Mouse (Mus musculus) hindbrain, postnatal 0 days (tissue): ENCODE results near the gene Ctu2. TPM values are rescaled to one million over a fixed set of nuclear protein-coding genes. Genes with fewer than 3 reads are reported as not detected.

Source experiments
- ATAC-seq: fragments of 200-750 bp; cut with Nextera tagmentation; 2 replicates; pipeline ENCODE4 v1.8.0; 2017; ENCODE audit warnings: mild to moderate bottlenecking, moderate TSS enrichment, moderate library complexity
- DNase-seq: peaks from one replicate; pipeline ENCODE4 v3.0.0-alpha.2; 2015; ENCODE audit warnings: low spot score
- H3K27ac ChIP-seq: fragments of 300-500 bp; sonication (generic); 2 replicates; pipeline ENCODE4 v1.5.1; 2014; ENCODE audit warnings: mild to moderate bottlenecking
- H3K27me3 ChIP-seq: fragments of 300-500 bp; sonication (generic); 2 replicates; pipeline ENCODE4 v1.6.1; 2014; ENCODE audit warnings: low read length, mixed read lengths; ENCODE audit not compliant: insufficient read depth
- H3K36me3 ChIP-seq: fragments of 300-500 bp; sonication (generic); 2 replicates; pipeline ENCODE4 v1.6.1; 2014; ENCODE audit warnings: low read length, mixed read lengths; ENCODE audit not compliant: insufficient read depth
- H3K4me1 ChIP-seq: fragments of 300-500 bp; sonication (generic); 2 replicates; pipeline ENCODE4 v1.6.1; 2014; ENCODE audit warnings: antibody characterized with exemption, low read length, mixed read lengths; ENCODE audit not compliant: insufficient read depth
- H3K4me2 ChIP-seq: fragments of 300-500 bp; sonication (generic); 2 replicates; pipeline ENCODE4 v1.6.1; 2014; ENCODE audit warnings: low read depth, mild to moderate bottlenecking, low read length, moderate library complexity, mixed read lengths
- H3K4me3 ChIP-seq: fragments of 300-500 bp; sonication (generic); 2 replicates; pipeline ENCODE4 v1.5.1; 2014; ENCODE audit warnings: low read length
- H3K9ac ChIP-seq: fragments of 300-500 bp; sonication (generic); replicated peaks from 2 replicates; pipeline ENCODE4 v1.6.1; 2014; ENCODE audit warnings: mild to moderate bottlenecking, low read length, moderate library complexity, mixed read lengths
- H3K9me3 ChIP-seq: fragments of 300-500 bp; sonication (generic); 2 replicates; pipeline ENCODE4 v1.6.1; 2016; ENCODE audit warnings: low read length, mixed read lengths
- CTCF ChIP-seq: IDR thresholded peaks from 2 replicates; pipeline ENCODE4 v1.5.1; 2016; ENCODE audit warnings: antibody characterized with exemption, control low read depth, low read depth
- WGBS: fragments of 180-500 bp; shearing (Covaris S2); extraction: QIAGEN DNeasy Blood & Tissue Kit; methylation state at CpG from one replicate; pipeline ENCODE4 v1.1.7; 2014; 5-methylcytosine and 5-hydroxymethylcytosine counted together
- polyA plus RNA-seq: library from polyadenylated mRNA; unstranded; fragments of >200 nt; fragmentation: Nextera tagmentation; extraction: Ambion mirVana; gene quantifications from 2 replicates; pipeline ENCODE4 v1.2.1, GENCODE M21; 2015
- total RNA-seq: library from RNA; depleted of rRNA; stranded (reverse); fragments of >200 nt; gene quantifications from 2 replicates; pipeline ENCODE4 v1.2.3, GENCODE M21; 2014

Gene Ctu2
- total and polyA plus RNA-seq, 2 experiments from 2014 or later, result 49.8 to 85.4 TPM

GRCm38 (mm10) chr8:122497016-122497734, 21.2 kb downstream of the Ctu2 start:
- H3K27ac ChIP-seq, result no peak overlapping the region
- no peaks in the 10 kb centered on the region for H3K4me1 ChIP-seq
- DNase-seq (no peak), ATAC-seq (no peak)
- 80% methylated on average over 12 of the region's 12 CpGs for WGBS
- no peak for TF ChIP-seq CTCF
- no peak overlapping the region for H3K9ac ChIP-seq
- no peak overlapping the region for H3K4me2 ChIP-seq
- H3K9me3 ChIP-seq, result no peaks in the 10 kb centered on the region
- H3K36me3 ChIP-seq, result no peaks in the 10 kb centered on the region
- H3K4me3 ChIP-seq, result no peak overlapping the region
- no peaks in the 10 kb centered on the region for H3K27me3 ChIP-seq

- H3K4me2 ChIP-seq, result no peak overlapping the region
- DNase-seq (no peak), ATAC-seq (no peak)
- H3K9ac ChIP-seq, result no peak overlapping the region
- H3K4me3 ChIP-seq, result no peak overlapping the region
- WGBS, result 67% methylated on average over 17 of the region's 17 CpGs
- no peaks in the 10 kb centered on the region for H3K4me1 ChIP-seq
- no peaks in the 10 kb centered on the region for H3K9me3 ChIP-seq
- no peak overlapping the region for H3K27ac ChIP-seq
- H3K36me3 ChIP-seq, result no peaks in the 10 kb centered on the region
- peak; percentile 46 for TF ChIP-seq CTCF
- H3K27me3 ChIP-seq, result no peaks in the 10 kb centered on the region
Observed at GRCm38 (mm10) chr8:122497912-122498311, 22.0 kb downstream of the Ctu2 start.

GRCm38 (mm10) chr8:122500856-122501255, 24.9 kb downstream of the Ctu2 start:
- H3K4me2 ChIP-seq, result no peak overlapping the region
- 35% methylated on average over 10 of the region's 10 CpGs for WGBS
- H3K4me1 ChIP-seq, result no peaks in the 10 kb centered on the region
- H3K36me3 ChIP-seq, result no peaks in the 10 kb centered on the region
- no peak overlapping the region for H3K27ac ChIP-seq
- TF ChIP-seq CTCF, result peak; percentile 94
- no peaks in the 10 kb centered on the region for H3K27me3 ChIP-seq
- DNase-seq (peak; percentile 89), ATAC-seq (peak; percentile 34; the same call in 1 of the 2 replicates)
- no peak overlapping the region for H3K9ac ChIP-seq
- H3K9me3 ChIP-seq, result no peaks in the 10 kb centered on the region
- no peak overlapping the region for H3K4me3 ChIP-seq

GRCm38 (mm10) chr8:122511552-122511951, 35.6 kb downstream of the Ctu2 start:
- H3K4me2 ChIP-seq, result no peak overlapping the region
- H3K27ac ChIP-seq, result no peak overlapping the region
- H3K4me3 ChIP-seq, result no peak overlapping the region
- H3K27me3 ChIP-seq, result no peaks in the 10 kb centered on the region
- H3K4me1 ChIP-seq, result no peaks in the 10 kb centered on the region
- no peak for TF ChIP-seq CTCF
- H3K9ac ChIP-seq, result no peak overlapping the region
- no peaks in the 10 kb centered on the region for H3K9me3 ChIP-seq
- ATAC-seq (no peak), DNase-seq (no peak)
- 66% methylated on average over 16 of the region's 16 CpGs for WGBS
- no peaks in the 10 kb centered on the region for H3K36me3 ChIP-seq

DNA sequence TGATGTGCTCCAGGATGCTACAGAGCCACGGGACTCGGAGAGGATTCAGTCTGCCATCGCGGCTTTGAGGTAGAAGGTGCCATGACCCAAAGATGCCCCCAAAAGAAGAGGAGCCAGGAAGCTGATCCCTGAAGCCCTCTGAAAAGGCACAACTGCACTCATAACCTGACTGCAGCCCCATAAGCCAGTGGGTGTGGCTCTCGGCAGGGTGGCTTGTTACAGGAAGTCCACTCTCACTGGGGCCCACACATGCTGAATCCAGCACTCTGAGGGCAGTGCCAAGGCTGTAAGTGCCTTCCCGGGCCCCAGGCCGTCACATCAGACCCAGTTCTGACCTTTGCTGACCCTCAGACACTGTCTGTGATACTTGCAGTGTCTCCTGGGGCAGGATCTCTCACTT, 36.4 kb downstream of the Ctu2 start:
- no peak overlapping the region for H3K4me3 ChIP-seq
- no peak overlapping the region for H3K27ac ChIP-seq
- H3K9ac ChIP-seq, result no peak overlapping the region
- DNase-seq (no peak), ATAC-seq (no peak)
- H3K4me2 ChIP-seq, result no peak overlapping the region
- H3K36me3 ChIP-seq, result no peaks in the 10 kb centered on the region
- WGBS, result 77% methylated on average over 7 of the region's 7 CpGs
- H3K9me3 ChIP-seq, result no peaks in the 10 kb centered on the region
- no peak for TF ChIP-seq CTCF
- no peaks in the 10 kb centered on the region for H3K4me1 ChIP-seq
- no peaks in the 10 kb centered on the region for H3K27me3 ChIP-seq

DNA sequence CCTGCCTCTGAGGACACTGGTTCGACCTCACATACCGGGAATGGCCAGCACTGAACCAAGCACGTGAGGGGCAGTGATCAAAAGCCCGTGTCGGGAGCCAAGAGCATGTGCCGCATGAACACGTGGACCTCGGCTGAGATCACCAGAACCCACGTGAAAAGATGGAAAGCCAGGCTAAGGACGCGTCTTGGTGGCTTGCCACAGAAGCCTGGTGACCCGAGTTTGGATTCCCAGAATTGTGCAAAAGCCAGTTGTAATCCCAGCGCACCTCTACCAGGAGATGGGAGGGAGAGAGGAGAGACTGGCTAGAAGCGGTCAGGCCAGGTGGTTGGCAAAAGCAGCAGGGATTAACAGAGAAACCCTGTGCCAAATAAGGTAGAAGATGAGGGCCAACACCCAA, 39.8 kb downstream of the Ctu2 start:
- Histone ChIP-seq H3K36me3 (no peaks in the 10 kb centered on the region), H3K4me2 (no peak overlapping the region), H3K4me1 (no peaks in the 10 kb centered on the region), H3K9ac (no peak overlapping the region), H3K27ac (no peak overlapping the region), H3K4me3 (no peak overlapping the region), H3K27me3 (no peaks in the 10 kb centered on the region), H3K9me3 (no peaks in the 10 kb centered on the region)
- no peak for ATAC-seq
- no peak for DNase-seq
- TF ChIP-seq CTCF, result no peak
- WGBS, result 91% methylated on average over 14 of the region's 14 CpGs

- no peak for ATAC-seq
- Histone ChIP-seq H3K27me3 (no peaks in the 10 kb centered on the region), H3K4me3 (no peak overlapping the region), H3K27ac (peak overlapping the region; percentile 41; the same call in 1 of the 2 replicates), H3K4me1 (no peaks in the 10 kb centered on the region), H3K36me3 (no peaks in the 10 kb centered on the region), H3K9me3 (no peaks in the 10 kb centered on the region), H3K9ac (no peak overlapping the region), H3K4me2 (no peak overlapping the region)
- WGBS, result 35% methylated on average over 6 of the region's 6 CpGs
- DNase-seq, result no peak
- TF ChIP-seq CTCF, result no peak
Observed at GRCm38 (mm10) chr8:122517541-122518190, 41.7 kb downstream of the Ctu2 start.
